Mouse (Mus musculus): ENCODE measurements around the gene Pstk. TPM values are rescaled to one million over a fixed set of nuclear protein-coding genes. Genes with fewer than 3 reads are reported as not detected.
A peak's percentile ranks its signal among the peaks of the same experiment; 100 is the strongest.
"Not testable (repeated sequence)": the region's sequence is repeated elsewhere in the genome, so short reads cannot be mapped to it uniquely, and the experiment has no call there.

The Pstk gene
- polyA plus RNA-seq, 1 experiment, result not detected

GRCm38 (mm10) chr7:131356105-131356504 is 14.8 kb upstream of the Pstk start:
- no peak overlapping the region for H3K27ac ChIP-seq (ENCODE audit: insufficient read depth, low read depth, low read length)
- peaks cover 2% of the 10 kb centered on the region for H3K4me1 ChIP-seq (ENCODE audit: control insufficient read depth, insufficient read depth, low read length)
- H3K4me3 ChIP-seq (ENCODE audit: insufficient read depth, low read depth, low read length), result no peak overlapping the region
- no peak for TF ChIP-seq CTCF (IDR thresholded peaks at IDR 0.05; ENCODE audit: insufficient read depth, low read depth, low read length)
- 97% methylated on average over 13 of the region's 13 CpGs for WGBS

GRCm38 (mm10) chr7:131362269-131362614 is 8.7 kb upstream of the Pstk start:
- H3K4me1 ChIP-seq (ENCODE audit: control insufficient read depth, insufficient read depth, low read length), result peaks cover 2% of the 10 kb centered on the region
- TF ChIP-seq POLR2A (IDR thresholded peaks at IDR 0.05; ENCODE audit: insufficient read depth, low read depth, low read length), result no peak
- no peak for TF ChIP-seq CTCF (IDR thresholded peaks at IDR 0.05; ENCODE audit: insufficient read depth, low read depth, low read length)
- WGBS, result 1% methylated on average over 35 of the region's 35 CpGs
- H3K27ac ChIP-seq (ENCODE audit: insufficient read depth, low read depth, low read length), result peak overlapping the region; percentile 7; the same call in 1 of the 2 replicates
- H3K4me3 ChIP-seq (ENCODE audit: insufficient read depth, low read depth, low read length), result peak overlapping the region; percentile 77

DNA sequence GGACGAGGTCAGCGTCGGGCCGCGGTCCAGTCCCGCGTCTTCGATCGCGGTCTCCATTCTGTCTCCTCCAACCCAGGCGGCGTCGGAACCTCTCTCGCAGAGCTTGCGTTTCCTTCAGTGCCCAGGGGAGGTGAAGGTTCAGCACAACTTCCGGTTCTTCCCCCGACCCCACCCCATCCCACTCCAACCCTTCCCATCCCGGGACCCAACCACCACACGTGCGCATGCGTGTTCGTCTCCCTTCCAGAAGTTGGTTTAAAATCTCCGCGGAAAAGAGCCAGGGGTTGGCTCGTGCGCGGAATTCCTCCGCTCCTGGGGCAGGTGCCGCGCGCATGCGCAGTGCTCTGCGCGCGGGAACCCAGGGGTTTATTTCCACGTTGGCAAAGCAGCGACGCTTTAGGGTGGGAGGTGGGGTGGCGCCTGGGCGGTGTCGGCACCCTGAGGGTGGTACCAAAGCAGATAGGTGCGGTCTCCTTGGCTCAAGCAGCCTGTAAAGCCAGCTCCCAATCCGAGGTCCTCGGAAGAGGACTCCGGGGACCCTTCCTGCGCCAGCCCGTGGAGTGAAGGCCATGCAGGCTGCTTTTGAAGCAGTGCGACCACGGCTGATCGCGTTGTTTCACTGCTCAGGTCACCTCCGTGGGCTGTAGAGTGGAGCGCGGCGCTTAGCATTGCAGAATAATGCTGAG is 8.2 kb upstream of the Pstk start, which contains the start of gene 2310057M21Rik:
2310057M21Rik (minus strand) TSS at position 145 of the 686 bp plus-strand sequence.
- peaks cover 2% of the 10 kb centered on the region for H3K4me1 ChIP-seq (ENCODE audit: control insufficient read depth, insufficient read depth, low read length)
- WGBS, result under 1% methylated on average over 55 of the region's 55 CpGs
- peak within 1 kb of the TSS; percentile 77 for H3K4me3 ChIP-seq (ENCODE audit: insufficient read depth, low read depth, low read length)
- TF ChIP-seq POLR2A (IDR thresholded peaks at IDR 0.05; ENCODE audit: insufficient read depth, low read depth, low read length) (peak; percentile 84), CTCF (IDR thresholded peaks at IDR 0.05; ENCODE audit: insufficient read depth, low read depth, low read length) (no peak)
- H3K27ac ChIP-seq (ENCODE audit: insufficient read depth, low read depth, low read length), result peak within 1 kb of the TSS; percentile 36

DNA sequence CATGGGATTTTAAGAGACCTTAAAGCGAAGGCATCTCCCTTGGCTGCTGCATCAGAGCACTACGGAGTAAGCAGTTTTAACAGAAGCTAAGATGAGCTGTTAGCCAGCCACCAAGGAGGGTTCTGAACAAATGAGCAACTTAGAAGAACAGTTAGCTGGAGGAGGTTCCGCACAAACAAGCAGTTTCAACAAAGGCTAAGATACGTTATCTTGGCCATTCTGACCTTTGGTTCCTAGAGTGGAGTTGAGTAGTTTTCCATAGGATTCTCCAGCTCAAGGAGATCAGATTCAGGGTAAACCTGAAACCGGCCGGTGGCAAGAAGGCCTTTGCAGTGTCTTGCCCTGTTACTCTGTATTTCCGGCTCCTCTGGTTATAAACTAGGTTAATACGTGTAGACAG is 6.8 kb upstream of the Pstk start:
- TF ChIP-seq POLR2A (IDR thresholded peaks at IDR 0.05; ENCODE audit: insufficient read depth, low read depth, low read length), result no peak
- TF ChIP-seq CTCF (IDR thresholded peaks at IDR 0.05; ENCODE audit: insufficient read depth, low read depth, low read length), result no peak
- Histone ChIP-seq H3K27ac (ENCODE audit: insufficient read depth, low read depth, low read length) (no peak overlapping the region), H3K4me1 (ENCODE audit: control insufficient read depth, insufficient read depth, low read length) (peaks cover 2% of the 10 kb centered on the region), H3K4me3 (ENCODE audit: insufficient read depth, low read depth, low read length) (no peak overlapping the region)
- 94% methylated on average over 8 of the region's 8 CpGs for WGBS

DNA sequence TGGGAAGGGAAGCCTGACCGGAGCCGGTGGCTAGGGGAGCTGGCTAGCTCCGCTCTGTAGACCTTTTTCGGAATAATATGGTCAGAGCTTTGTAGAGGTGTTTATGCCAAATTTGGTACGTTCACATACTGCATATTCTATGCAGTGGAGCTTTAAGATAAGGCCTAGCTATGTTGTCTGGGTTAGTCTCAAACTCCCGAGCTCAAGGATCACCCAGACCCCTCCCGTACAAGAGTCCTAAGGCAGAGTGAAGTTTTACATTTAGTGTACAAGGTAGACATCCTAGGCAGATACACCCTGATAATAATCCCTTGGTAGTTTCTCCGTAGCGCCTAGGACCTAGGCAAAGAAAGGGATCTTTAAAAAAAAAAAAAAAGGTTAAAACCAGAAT is 524 bp downstream of the Pstk start:
- 3% methylated on average over 9 of the region's 9 CpGs for WGBS
- no peak for TF ChIP-seq CTCF (IDR thresholded peaks at IDR 0.05; ENCODE audit: insufficient read depth, low read depth, low read length)
- no peak for TF ChIP-seq POLR2A (IDR thresholded peaks at IDR 0.05; ENCODE audit: insufficient read depth, low read depth, low read length)

GRCm38 (mm10) chr7:131371880-131372651 is 1.1 kb downstream of the Pstk start:
- H3K4me1 ChIP-seq (ENCODE audit: control insufficient read depth, insufficient read depth, low read length), result no peaks in the 10 kb centered on the region
- H3K4me3 ChIP-seq (ENCODE audit: insufficient read depth, low read depth, low read length), result no peak overlapping the region
- 69% methylated on average over 9 of the region's 9 CpGs for WGBS
- TF ChIP-seq POLR2A (IDR thresholded peaks at IDR 0.05; ENCODE audit: insufficient read depth, low read depth, low read length) (no peak), CTCF (IDR thresholded peaks at IDR 0.05; ENCODE audit: insufficient read depth, low read depth, low read length) (no peak)
- no peak overlapping the region for H3K27ac ChIP-seq (ENCODE audit: insufficient read depth, low read depth, low read length)

More for the DNA sequence above, 524 bp downstream of the Pstk start:
- peak overlapping the region; percentile 98; the same call in 1 of the 2 replicates for H3K27ac ChIP-seq (ENCODE audit: insufficient read depth, low read depth, low read length)
- no peaks in the 10 kb centered on the region for H3K4me1 ChIP-seq (ENCODE audit: control insufficient read depth, insufficient read depth, low read length)
- H3K4me3 ChIP-seq (ENCODE audit: insufficient read depth, low read depth, low read length), result peak overlapping the region; percentile 96

GRCm38 (mm10) chr7:131391761-131392160 is 20.8 kb downstream of the Pstk start:
- H3K4me1 ChIP-seq (ENCODE audit: control insufficient read depth, insufficient read depth, low read length); H3K27ac ChIP-seq (ENCODE audit: insufficient read depth, low read depth, low read length); H3K4me3 ChIP-seq (ENCODE audit: insufficient read depth, low read depth, low read length): not testable (repeated sequence)
- 82% methylated on average over 7 of the region's 7 CpGs for whole genome bisulfite sequencing

DNA sequence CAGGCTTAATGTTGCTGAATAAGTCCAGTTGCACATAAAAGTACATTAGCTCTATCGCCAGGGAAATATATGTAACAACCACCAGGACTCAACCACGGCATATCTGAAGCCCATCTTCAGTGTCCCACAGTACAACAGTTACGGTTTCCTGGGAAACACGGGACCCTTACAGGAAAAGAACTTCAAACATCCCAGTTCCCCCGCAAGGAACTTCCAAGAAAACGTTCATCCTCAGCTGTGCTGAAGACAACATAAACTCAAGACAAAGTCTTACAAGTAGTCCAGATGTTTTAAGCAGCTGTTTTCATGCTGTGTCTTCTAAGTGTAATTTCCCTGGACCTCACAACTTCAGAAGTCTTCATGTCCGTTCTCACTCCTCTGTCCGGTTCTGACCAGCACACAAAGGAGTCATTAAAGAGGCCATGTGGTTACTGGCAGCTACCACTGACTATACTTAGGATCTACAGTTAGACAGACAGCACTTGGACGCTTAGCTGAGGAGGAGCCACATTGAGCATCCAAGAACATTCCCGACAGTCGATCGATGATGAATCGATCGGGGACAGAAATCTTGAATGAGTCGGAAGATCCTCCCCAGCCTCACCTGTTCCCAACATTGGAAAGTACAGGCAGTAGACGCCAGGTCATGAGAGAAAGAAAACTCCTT is 38.5 kb downstream of the Pstk start:
- no peaks in the 10 kb centered on the region; the same call in 1 of the 2 replicates for H3K4me1 ChIP-seq (ENCODE audit: control insufficient read depth, insufficient read depth, low read length)
- TF ChIP-seq POLR2A (IDR thresholded peaks at IDR 0.05; ENCODE audit: insufficient read depth, low read depth, low read length), result no peak
- no peak for TF ChIP-seq CTCF (IDR thresholded peaks at IDR 0.05; ENCODE audit: insufficient read depth, low read depth, low read length)
- H3K4me3 ChIP-seq (ENCODE audit: insufficient read depth, low read depth, low read length), result peak overlapping the region; percentile 80
- H3K27ac ChIP-seq (ENCODE audit: insufficient read depth, low read depth, low read length), result no peak overlapping the region
- WGBS, result 6% methylated on average over 16 of the region's 16 CpGs

DNA sequence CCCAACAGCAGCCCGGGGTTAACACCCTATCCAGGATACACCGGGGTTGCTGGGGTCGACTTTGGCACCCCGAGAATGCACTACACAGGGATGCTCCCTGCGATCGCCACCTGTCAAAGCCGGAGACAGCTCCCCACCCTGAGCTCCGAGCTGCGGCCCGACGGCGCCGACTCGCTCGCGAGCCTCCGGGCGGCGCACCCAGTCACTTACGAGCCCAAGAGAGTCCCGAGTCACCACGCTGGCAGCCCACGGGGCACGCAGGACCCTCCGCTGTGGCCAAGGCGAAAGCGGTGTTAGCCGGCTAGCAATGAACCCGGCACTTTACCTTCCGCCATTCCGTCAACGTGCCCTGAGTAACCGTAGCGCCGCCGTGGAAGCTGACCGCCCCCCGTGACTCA is 39.0 kb downstream of the Pstk start:
- WGBS, result under 1% methylated on average over 38 of the region's 38 CpGs
- Histone ChIP-seq H3K27ac (ENCODE audit: insufficient read depth, low read depth, low read length) (peak overlapping the region; percentile 64; the same call in 1 of the 2 replicates), H3K4me1 (ENCODE audit: control insufficient read depth, insufficient read depth, low read length) (no peaks in the 10 kb centered on the region; the same call in 1 of the 2 replicates), H3K4me3 (ENCODE audit: insufficient read depth, low read depth, low read length) (peak overlapping the region; percentile 80)
- TF ChIP-seq POLR2A (IDR thresholded peaks at IDR 0.05; ENCODE audit: insufficient read depth, low read depth, low read length), result no peak
- TF ChIP-seq CTCF (IDR thresholded peaks at IDR 0.05; ENCODE audit: insufficient read depth, low read depth, low read length), result no peak

Measured in olfactory bulb, adult 2 months (tissue).